Mouse (Mus musculus): ENCODE data around the gene Cdk2. TPM values are rescaled to one million over a fixed set of nuclear protein-coding genes. Genes with fewer than 3 reads are reported as not detected.

Gene Cdk2
- polyA plus RNA-seq, 1 experiment from 2014 or later = 102 TPM

DNA sequence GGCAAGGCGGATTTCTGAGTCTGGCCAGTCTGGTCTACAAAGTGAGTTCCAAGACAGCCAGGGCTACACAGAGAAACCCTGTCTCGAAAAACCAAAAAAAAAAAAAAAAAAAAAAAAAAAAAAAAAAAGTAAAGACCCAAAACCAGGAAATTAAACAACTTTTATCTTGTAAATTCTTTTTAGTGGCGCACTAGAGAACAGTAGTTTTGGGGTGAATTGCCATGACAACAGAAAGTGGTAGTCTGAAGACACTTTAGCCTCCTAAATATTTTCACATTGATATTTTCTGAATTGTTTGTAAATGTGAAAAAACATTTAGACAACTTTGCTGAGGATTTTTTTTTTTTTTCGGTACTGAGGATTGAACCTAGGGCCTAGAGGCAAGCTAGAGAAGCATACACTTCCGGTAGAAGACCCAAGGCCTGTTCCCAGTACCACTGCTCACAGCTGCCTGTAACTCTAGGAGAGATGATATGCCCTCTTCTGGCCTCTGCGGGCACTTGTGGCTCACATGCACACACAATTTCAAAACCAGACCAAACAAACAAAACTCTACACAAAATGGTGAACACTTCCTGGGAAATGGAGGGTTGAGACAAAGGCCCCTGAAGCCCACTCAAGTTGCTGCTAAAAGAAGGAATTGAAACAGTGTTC, 7.6 kb downstream of the Cdk2 start:
- Histone ChIP-seq H3K4me1 (replicated peaks; ENCODE audit: control insufficient read depth, insufficient read depth, low read length) (peaks cover 16% of the 10 kb centered on the region), H3K27ac (ENCODE audit: low read depth, low read length) (no peak overlapping the region), H3K4me2 (peak overlapping the region; percentile 63), H3K4me3 (ENCODE audit: low read depth, low read length) (no peak overlapping the region), H3K27me3 (replicated peaks; ENCODE audit: control insufficient read depth, insufficient read depth, low read length) (no peaks in the 10 kb centered on the region), H3K9me3 (ENCODE audit: control insufficient read depth, low read length) (no peaks in the 10 kb centered on the region), H3K9ac (ENCODE audit: low read depth, low read length) (no peak overlapping the region), H3K36me3 (ENCODE audit: control insufficient read depth, insufficient read depth, low read length) (peaks cover 28% of the 10 kb centered on the region)
- WGBS = 83% methylated on average over 6 of the region's 6 CpGs
- no peak for DNase-seq (ENCODE audit: low spot score)
- no peak for ATAC-seq (replicated peaks; ENCODE audit: low FRiP score)

- DNase-seq (ENCODE audit: low spot score) = peak; percentile 95
- 1% methylated on average over 40 of the region's 40 CpGs for WGBS
- H3K4me2 ChIP-seq = peak within 1 kb of the TSS; percentile 87
- H3K9ac ChIP-seq (ENCODE audit: low read depth, low read length) = peak within 1 kb of the TSS; percentile 95
- peaks cover 16% of the 10 kb centered on the region for H3K4me1 ChIP-seq (replicated peaks; ENCODE audit: control insufficient read depth, insufficient read depth, low read length)
- H3K27me3 ChIP-seq (replicated peaks; ENCODE audit: control insufficient read depth, insufficient read depth, low read length) = no peaks in the 10 kb centered on the region
- H3K4me3 ChIP-seq (ENCODE audit: low read depth, low read length) = peak within 1 kb of the TSS; percentile 87
- peak within 1 kb of the TSS; percentile 96 for H3K27ac ChIP-seq (ENCODE audit: low read depth, low read length)
- H3K36me3 ChIP-seq (ENCODE audit: control insufficient read depth, insufficient read depth, low read length) = peaks cover 26% of the 10 kb centered on the region
- peak; percentile 98 for ATAC-seq (replicated peaks; ENCODE audit: low FRiP score)
- H3K9me3 ChIP-seq (ENCODE audit: control insufficient read depth, low read length) = no peaks in the 10 kb centered on the region
These were observed 8.6 kb downstream of the Cdk2 start, which contains the start of gene Rab5b for GRCm38 (mm10) chr10:128695992-128696807. TSS of gene Rab5b (minus strand) at chr10:128696264.

DNA sequence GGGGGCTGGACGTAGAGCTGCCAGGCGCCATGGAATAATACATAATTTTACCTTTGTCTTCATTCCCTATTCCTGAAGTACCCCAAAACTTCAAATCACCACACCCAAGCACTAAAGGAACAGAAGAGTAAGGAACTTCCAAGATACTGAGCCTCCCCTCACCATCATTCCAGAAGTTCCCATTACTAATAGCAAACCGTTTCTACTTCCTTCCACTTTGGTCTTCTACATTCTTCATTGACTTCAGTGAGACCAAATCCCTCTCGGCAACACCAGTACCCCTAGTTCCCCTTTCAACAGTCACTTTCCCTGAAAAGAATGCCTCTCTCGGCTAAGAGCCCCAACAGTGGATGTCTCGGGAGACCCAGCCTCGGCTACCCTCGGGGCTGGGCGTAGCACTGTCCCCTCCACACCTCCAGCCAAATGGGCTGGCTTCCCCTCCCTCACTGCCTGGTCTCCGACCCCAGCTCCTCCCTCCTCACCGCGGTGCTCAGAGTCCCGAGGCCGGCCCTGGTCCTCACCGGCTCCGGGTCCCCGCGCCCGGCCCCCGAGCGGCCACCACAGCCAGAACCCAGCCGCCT, 9.3 kb downstream of the Cdk2 start:
- peak overlapping the region; percentile 96 for H3K27ac ChIP-seq (ENCODE audit: low read depth, low read length)
- WGBS = 2% methylated on average over 21 of the region's 22 CpGs
- H3K27me3 ChIP-seq (replicated peaks; ENCODE audit: control insufficient read depth, insufficient read depth, low read length) = no peaks in the 10 kb centered on the region
- peak overlapping the region; percentile 87 for H3K4me2 ChIP-seq
- DNase-seq (ENCODE audit: low spot score) (no peak), ATAC-seq (replicated peaks; ENCODE audit: low FRiP score) (no peak)
- H3K4me1 ChIP-seq (replicated peaks; ENCODE audit: control insufficient read depth, insufficient read depth, low read length) = peaks cover 13% of the 10 kb centered on the region
- peak overlapping the region; percentile 87 for H3K4me3 ChIP-seq (ENCODE audit: low read depth, low read length)
- H3K9me3 ChIP-seq (ENCODE audit: control insufficient read depth, low read length) = no peaks in the 10 kb centered on the region
- peak overlapping the region; percentile 95 for H3K9ac ChIP-seq (ENCODE audit: low read depth, low read length)
- H3K36me3 ChIP-seq (ENCODE audit: control insufficient read depth, insufficient read depth, low read length) = peaks cover 20% of the 10 kb centered on the region; the same call in 1 of the 2 replicates

DNA sequence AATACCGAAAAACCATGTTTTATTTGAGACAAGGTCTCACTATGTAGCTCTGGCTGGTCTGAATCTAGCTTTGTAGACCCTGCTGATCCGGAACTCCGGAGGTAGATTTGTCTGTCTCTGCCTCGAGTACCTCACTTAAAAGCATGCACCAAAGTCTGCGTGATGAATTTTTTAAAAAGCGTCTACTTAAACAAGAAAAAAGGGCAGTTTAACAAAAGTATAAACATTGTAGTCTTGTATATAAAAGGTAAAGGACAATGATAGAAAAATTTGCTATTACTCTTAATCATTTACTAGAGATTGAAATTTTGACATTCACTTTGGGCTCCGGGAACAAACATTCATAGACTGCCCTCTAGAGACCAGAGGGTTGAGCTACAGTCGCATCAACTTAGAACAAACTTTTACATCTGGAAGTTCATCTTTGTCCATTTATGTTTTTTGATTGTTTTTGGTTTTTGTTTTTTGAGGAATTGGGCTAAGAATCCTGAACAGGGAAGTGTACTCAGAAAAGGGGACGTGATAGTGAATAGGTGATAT, 30.3 kb downstream of the Cdk2 start:
- no peak for DNase-seq (ENCODE audit: low spot score)
- Histone ChIP-seq H3K36me3 (ENCODE audit: control insufficient read depth, insufficient read depth, low read length) (peaks cover under 1% of the 10 kb centered on the region; the same call in 1 of the 2 replicates), H3K4me2 (peak overlapping the region; percentile 99), H3K9me3 (ENCODE audit: control insufficient read depth, low read length) (no peaks in the 10 kb centered on the region), H3K9ac (ENCODE audit: low read depth, low read length) (peak overlapping the region; percentile 58), H3K4me1 (replicated peaks; ENCODE audit: control insufficient read depth, insufficient read depth, low read length) (peaks cover 6% of the 10 kb centered on the region; the same call in 1 of the 2 replicates), H3K4me3 (ENCODE audit: low read depth, low read length) (peak overlapping the region; percentile 71), H3K27me3 (replicated peaks; ENCODE audit: control insufficient read depth, insufficient read depth, low read length) (peaks cover under 1% of the 10 kb centered on the region; the same call in 1 of the 2 replicates), H3K27ac (ENCODE audit: low read depth, low read length) (peak overlapping the region; percentile 61)
- peak; percentile 10; the same call in 1 of the 2 replicates for ATAC-seq (replicated peaks; ENCODE audit: low FRiP score)
- WGBS = 3% methylated on average over 9 of the region's 9 CpGs

DNA sequence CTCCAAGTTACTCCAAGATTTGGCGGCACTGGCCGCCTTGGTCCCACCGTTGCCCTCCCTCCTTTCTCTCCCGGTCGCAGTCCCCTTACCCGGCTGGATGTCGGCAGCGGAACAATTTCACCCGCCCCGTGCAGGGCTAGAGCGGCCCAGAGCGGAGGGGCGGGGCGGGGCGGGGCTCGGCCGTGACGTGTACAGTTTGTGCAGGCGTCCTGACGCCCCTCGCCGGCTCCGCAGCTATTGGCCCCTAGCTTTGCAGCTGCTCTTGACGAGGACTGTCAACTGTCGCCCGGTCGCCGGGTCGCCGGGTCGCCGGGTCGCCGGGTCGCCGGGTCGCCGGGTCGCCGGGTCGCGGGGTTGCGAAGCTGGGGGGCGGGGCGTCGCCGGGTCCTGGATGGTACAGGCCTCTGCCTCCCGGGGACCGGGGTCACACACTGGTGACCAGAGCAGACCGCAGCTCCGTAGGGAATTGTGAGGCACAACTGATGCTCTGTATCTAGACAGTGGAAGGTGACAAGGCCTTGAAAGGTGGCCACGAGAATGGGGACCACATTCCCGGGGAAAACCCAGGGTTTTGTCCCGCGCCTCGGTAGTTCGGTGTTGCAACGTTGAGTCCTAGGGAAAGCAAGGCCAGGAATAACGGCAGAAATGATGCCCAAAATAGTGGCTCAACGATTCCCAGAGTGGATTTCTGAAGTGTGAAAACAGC, 30.9 kb downstream of the Cdk2 start, which contains the start of gene Suox:
Gene Suox, minus strand, starts transcription at position 311 of the 706 bp plus-strand sequence.
- Histone ChIP-seq H3K4me2 (peak within 1 kb of the TSS; percentile 99), H3K4me1 (replicated peaks; ENCODE audit: control insufficient read depth, insufficient read depth, low read length) (peaks cover 8% of the 10 kb centered on the region), H3K27me3 (replicated peaks; ENCODE audit: control insufficient read depth, insufficient read depth, low read length) (peaks cover 5% of the 10 kb centered on the region; the same call in 1 of the 2 replicates), H3K9me3 (ENCODE audit: control insufficient read depth, low read length) (no peaks in the 10 kb centered on the region), H3K36me3 (ENCODE audit: control insufficient read depth, insufficient read depth, low read length) (no peaks in the 10 kb centered on the region), H3K4me3 (ENCODE audit: low read depth, low read length) (peak within 1 kb of the TSS; percentile 71), H3K27ac (ENCODE audit: low read depth, low read length) (peak within 1 kb of the TSS; percentile 61), H3K9ac (ENCODE audit: low read depth, low read length) (peak within 1 kb of the TSS; percentile 58)
- ATAC-seq (replicated peaks; ENCODE audit: low FRiP score) (peak; percentile 95), DNase-seq (ENCODE audit: low spot score) (peak; percentile 95)
- under 1% methylated on average over 55 of the region's 60 CpGs for WGBS

- peaks cover 10% of the 10 kb centered on the region for H3K4me1 ChIP-seq (replicated peaks; ENCODE audit: control insufficient read depth, insufficient read depth, low read length)
- DNase-seq (ENCODE audit: low spot score) = no peak
- 88% methylated on average over 9 of the region's 9 CpGs for WGBS
- H3K36me3 ChIP-seq (ENCODE audit: control insufficient read depth, insufficient read depth, low read length) = no peaks in the 10 kb centered on the region
- no peak overlapping the region for H3K4me2 ChIP-seq
- no peak overlapping the region for H3K9ac ChIP-seq (ENCODE audit: low read depth, low read length)
- no peaks in the 10 kb centered on the region for H3K9me3 ChIP-seq (ENCODE audit: control insufficient read depth, low read length)
- no peak for ATAC-seq (replicated peaks; ENCODE audit: low FRiP score)
- H3K4me3 ChIP-seq (ENCODE audit: low read depth, low read length) = no peak overlapping the region
- peaks cover 11% of the 10 kb centered on the region; the same call in 1 of the 2 replicates for H3K27me3 ChIP-seq (replicated peaks; ENCODE audit: control insufficient read depth, insufficient read depth, low read length)
- no peak overlapping the region for H3K27ac ChIP-seq (ENCODE audit: low read depth, low read length)
These were observed 33.7 kb downstream of the Cdk2 start for GRCm38 (mm10) chr10:128671148-128671547.

DNA sequence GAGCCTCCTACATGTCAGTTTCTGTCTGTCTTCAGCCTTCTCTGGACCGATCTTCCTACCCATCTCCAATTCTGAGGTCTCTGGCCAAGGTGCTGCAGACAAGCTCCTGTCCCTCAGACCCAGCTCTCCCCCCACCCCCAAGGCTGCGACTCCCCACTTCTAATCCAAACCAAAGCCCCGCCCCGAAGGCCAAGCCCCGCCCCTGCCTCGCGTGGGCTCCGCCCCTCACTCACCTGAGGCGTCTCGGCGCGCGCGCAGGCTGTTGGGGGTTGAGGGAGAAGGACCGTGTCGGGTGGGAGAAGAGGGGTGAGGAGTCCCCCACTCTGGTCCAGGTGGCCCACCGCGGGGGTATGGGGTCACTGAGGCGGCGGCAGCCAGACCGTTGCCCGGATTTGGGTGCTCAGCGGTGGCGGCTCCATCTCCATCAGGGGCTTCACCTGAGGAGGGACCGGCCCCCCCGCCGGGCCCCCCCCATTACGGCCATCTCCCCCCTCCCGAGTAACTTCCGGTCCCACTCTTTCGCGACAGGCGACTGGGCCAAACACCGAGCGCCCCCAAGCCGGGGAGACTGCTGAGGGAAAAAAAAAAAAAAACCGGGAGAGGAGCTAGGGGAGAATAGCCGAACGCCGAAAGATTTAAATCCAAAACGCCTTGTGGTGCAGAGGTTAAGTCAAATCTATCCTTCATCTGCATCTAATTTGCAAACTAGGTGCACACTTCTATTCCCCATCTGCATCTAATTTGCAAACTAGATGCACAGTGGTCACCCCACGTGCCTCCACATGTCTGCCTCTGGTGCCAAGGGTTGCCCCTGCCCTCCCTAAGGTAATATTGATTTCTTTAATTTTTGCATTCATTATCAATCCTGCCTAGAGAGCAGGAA, 35.8 kb downstream of the Cdk2 start:
- Histone ChIP-seq H3K4me1 (replicated peaks; ENCODE audit: control insufficient read depth, insufficient read depth, low read length) (peaks cover 12% of the 10 kb centered on the region), H3K4me2 (peak overlapping the region; percentile 95), H3K27me3 (replicated peaks; ENCODE audit: control insufficient read depth, insufficient read depth, low read length) (peaks cover 11% of the 10 kb centered on the region; the same call in 1 of the 2 replicates), H3K4me3 (ENCODE audit: low read depth, low read length) (peak overlapping the region; percentile 69), H3K36me3 (ENCODE audit: control insufficient read depth, insufficient read depth, low read length) (no peaks in the 10 kb centered on the region), H3K9me3 (ENCODE audit: control insufficient read depth, low read length) (no peaks in the 10 kb centered on the region), H3K27ac (ENCODE audit: low read depth, low read length) (no peak overlapping the region), H3K9ac (ENCODE audit: low read depth, low read length) (peak overlapping the region; percentile 56; the same call in 1 of the 2 replicates)
- ATAC-seq (replicated peaks; ENCODE audit: low FRiP score) (no peak; the same call in 1 of the 2 replicates), DNase-seq (ENCODE audit: low spot score) (peak; percentile 53)
- WGBS = 1% methylated on average over 42 of the region's 42 CpGs
